Mouse (Mus musculus): ENCODE measurements around the gene Zfp62.

DNA sequence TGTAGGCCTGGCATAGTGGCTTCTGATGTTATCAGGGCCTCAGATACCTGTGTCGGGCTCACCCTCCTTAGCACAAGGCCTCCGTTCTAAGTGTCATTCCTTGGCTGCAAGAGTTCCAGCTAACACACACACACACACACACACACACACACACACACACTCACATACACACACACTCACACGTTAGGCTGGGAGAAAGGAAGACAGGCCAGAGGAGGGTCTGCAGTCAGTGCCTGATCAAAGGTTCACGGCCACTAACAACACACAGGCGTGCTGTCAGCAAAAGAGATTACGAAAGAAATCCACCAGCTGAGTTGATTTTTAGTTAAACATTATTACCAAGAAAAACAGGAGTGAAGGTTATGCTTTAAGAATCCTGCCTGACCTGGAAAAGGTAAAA lies 63.6 kb downstream of the Zfp62 start:
- TF ChIP-seq CTCF (IDR thresholded peaks at IDR 0.05; ENCODE audit: control insufficient read depth, insufficient read depth, insufficient read length) (no peak), USF1 (IDR thresholded peaks at IDR 0.05; ENCODE audit: low read depth) (no peak), CEBPB (IDR thresholded peaks at IDR 0.05; ENCODE audit: low read depth) (no peak), MAX (IDR thresholded peaks at IDR 0.05) (no peak), MYOG (IDR thresholded peaks at IDR 0.05; ENCODE audit: control insufficient read depth, extremely low read depth, insufficient read length) (no peak), MYOD1 (IDR thresholded peaks at IDR 0.05; ENCODE audit: control insufficient read depth, insufficient read length, low read depth) (no peak), FOSL1 (IDR thresholded peaks at IDR 0.05; ENCODE audit: insufficient read depth, low read length, poor library complexity, severe bottlenecking) (no peak)
